ENCODE assay signal across 9 mouse cellular contexts in genomic region chrX:77638076-77638475, GRCm38 (mm10).
DNase-seq lines count a peak whose midpoint lies in the region; TF ChIP-seq lines count a peak whose summit lies in the region.
"Had no signal": no experiment of that assay in that cellular context is flagged by ENCODE, and none has a peak within 500 bp of the region (broad histone marks: within the 10 kb centered on the region; RNA-seq: fewer than 3 reads in every experiment).

No protein-coding gene starts in this region.

- peak; percentile 20; the same call in 1 of the 2 replicates for TF ChIP-seq CTCF in cortical plate, adult 2 months (IDR thresholded peaks at IDR 0.05; ENCODE audit: extremely low read depth, insufficient read depth, low read length)

- no peak for TF ChIP-seq POLR2A in cortical plate, adult 2 months (IDR thresholded peaks at IDR 0.05; ENCODE audit: extremely low read depth, insufficient read depth, low read length)

- intact Hi-C loops in gastrocnemius, postnatal 14 days (cut with DNase I; ENCODE audit: low total_unique reads): loop anchor here (10.0 kb wide), 1 partner anchor 123 kb away; the partner anchor contains the start of gene Tbl1x

- H3K4me1 ChIP-seq in cortical plate, adult 2 months (ENCODE audit: control insufficient read depth, insufficient read depth, low read length): no peaks in the 10 kb centered on the region
- H3K4me1 ChIP-seq: limb, embryonic 12.5 days had no signal

- peak; percentile 59 for DNase-seq in gastrocnemius, adult 18-20 months (ENCODE audit: low spot score)
- DNase-seq in gastrocnemius, postnatal 14 days: no peak
- peak; percentile 7 for DNase-seq in urinary bladder, postnatal 14 days (ENCODE audit: low spot score)
- no peak for DNase-seq in urinary bladder, postnatal 4 days (ENCODE audit: low spot score in 2 of 2)
- peak; percentile 67 for DNase-seq in kidney, adult 9 months
- peak; percentile 81 for DNase-seq in lung, postnatal 36 days
- peak; percentile 23 for DNase-seq in thymus, postnatal 25 days

- H3K4me3 ChIP-seq in cortical plate, adult 2 months (ENCODE audit: insufficient read depth, low read length): no peak overlapping the region
- H3K4me3 ChIP-seq: limb, embryonic 12.5 days had no signal

- no peak overlapping the region for H3K27ac ChIP-seq in cortical plate, adult 2 months (ENCODE audit: insufficient read depth, low read length)
- H3K27ac ChIP-seq: limb, embryonic 12.5 days had no signal

Comparison
In these comparisons a context has a peak if more than half of its experiments do, and no peak if none do; other contexts are left out.
1. DNase-seq: peak in gastrocnemius, adult 18-20 months (single experiment), urinary bladder, postnatal 14 days (single experiment), kidney, adult 9 months (single experiment), lung, postnatal 36 days (single experiment) and thymus, postnatal 25 days (single experiment); none in gastrocnemius, postnatal 14 days (single experiment) and urinary bladder, postnatal 4 days (0 of 2).